Mouse (Mus musculus) gastrocnemius, postnatal 4 days (tissue): ENCODE measurements at regions not wholly inside any gene's neighbourhood (a gene's known extent, or its start where the extent isn't known, plus 50 kb on each side); places are given as distances from the start of the nearest gene placed in this dataset.
A peak's percentile ranks its signal among the peaks of the same experiment; 100 is the strongest.

Experiments
- DNase-seq, 2 experiments: peaks; one replicate each; pipeline ENCODE4 v3.0.0; 2021 to 2022; ENCODE audit warnings: low spot score in 2 of 2, mixed read lengths in 2 of 2

GRCm38 (mm10) chr5:53329591-53329990, 62.7 kb downstream of the Smim20 start:
- DNase-seq, result no peak

DNA sequence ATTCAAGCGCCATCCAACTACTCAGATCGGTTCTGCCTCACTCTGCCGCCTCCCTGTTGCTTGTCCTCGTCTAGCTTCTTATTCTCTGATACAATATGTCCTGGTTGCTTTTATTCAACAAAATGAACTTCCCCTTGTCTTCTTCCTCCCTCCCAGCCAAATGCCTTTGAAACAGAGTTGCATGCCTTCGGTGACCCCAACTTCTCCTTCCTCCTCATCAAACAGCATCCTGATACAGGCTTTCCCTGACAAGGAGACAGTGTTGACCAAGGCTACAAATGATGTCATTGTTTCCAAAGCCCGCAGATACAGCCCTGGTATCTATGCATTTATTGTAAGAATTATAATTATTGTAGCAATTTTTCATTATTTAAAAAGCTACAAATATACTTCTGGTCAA, 69.8 kb downstream of the Smim20 start:
- DNase-seq, result no peak

GRCm38 (mm10) chr5:53337816-53338215, 70.9 kb downstream of the Smim20 start:
- DNase-seq, result no peak

GRCm38 (mm10) chr5:53345164-53345563, 78.3 kb downstream of the Smim20 start:
- DNase-seq, result no peak

GRCm38 (mm10) chr5:53346028-53346427, 79.1 kb downstream of the Smim20 start:
- DNase-seq, result peak in 1 of 2 experiments; percentile 20

DNA sequence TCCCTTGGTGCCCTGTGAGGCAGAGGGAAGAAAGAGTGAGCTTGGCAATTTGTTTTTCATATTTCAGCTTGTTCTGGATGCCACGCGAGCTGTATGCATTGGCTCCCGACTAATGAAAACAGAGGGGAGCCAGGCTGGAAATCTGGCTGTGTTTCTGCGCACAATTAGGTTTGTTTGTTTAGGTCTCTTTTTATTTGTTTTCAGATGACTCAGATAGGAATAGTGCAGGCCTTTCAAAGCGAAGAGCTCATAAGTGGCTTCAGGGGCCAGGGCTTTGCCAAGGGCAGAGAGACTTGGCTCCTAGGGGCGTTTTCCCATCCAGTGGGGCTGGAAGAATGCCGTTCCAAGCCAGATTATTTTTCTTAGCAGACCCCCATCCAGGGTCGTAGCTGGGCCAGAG, 79.9 kb downstream of the Smim20 start:
- DNase-seq, result peak in 1 of 2 experiments; percentile 25

GRCm38 (mm10) chr5:53352852-53353251, 86.0 kb downstream of the Smim20 start:
- DNase-seq, result no peak

DNA sequence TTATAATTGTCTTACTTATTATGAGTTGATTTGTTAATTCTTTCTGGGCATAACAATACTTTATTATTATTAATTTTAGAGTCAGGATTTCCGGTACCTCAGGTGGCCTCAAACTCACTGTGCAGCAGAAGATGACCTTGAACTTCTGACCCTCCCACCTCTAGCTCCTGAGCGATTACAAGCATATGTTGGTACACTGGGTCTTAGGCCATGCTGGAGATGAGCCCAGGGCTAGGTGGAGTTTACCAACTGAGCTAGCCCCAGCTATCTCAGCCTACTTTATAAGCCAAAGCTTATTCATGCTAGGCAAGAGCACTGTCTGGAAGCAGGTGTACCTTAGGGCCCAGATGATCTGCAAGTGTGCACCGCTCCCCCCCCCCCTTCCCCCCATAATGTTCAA, 87.4 kb downstream of the Smim20 start:
- no peak for DNase-seq

DNA sequence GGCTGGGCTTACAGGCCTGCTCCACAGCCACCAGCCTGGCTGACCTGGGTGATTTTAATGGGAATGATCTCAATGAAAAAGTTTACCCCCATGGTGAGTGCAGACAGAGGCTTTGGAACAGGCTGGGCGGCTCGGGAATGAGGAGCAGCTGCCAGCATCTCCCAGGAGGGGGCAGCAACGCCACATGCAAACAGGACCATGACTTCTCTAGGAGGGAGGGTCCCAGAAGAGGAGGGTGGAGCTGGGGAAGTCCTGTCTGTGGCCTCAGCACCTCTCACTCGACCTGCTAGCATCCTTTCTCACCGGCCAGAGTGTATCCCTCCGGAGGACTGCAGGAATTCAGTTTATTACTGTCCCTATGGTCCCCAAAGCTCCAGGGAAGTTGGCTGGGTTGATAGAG, 88.2 kb downstream of the Smim20 start:
- DNase-seq, result peak; percentile 73 to 82

GRCm38 (mm10) chr5:53357086-53357608, 90.3 kb downstream of the Smim20 start:
- no peak for DNase-seq

DNA sequence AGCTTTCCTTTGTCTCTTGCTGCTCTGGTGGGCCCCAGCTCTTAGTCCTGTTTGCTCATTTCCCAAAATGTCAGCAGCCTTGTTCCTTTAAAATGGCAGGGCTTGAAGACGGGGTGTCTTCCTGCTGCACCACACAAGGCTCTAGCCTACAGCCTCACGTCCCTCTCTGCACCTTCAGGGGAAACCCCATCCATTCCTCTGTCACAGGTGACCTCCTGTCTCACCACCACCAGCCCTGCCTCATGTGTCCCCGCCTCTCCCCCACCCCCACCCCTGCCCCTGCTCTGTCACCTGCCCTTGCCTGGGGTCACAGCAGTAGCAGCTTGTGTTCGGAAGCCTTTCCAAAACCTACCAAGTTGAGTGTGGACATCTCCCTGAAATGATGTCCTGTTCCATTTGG, 91.3 kb downstream of the Smim20 start:
- DNase-seq, result no peak

DNA sequence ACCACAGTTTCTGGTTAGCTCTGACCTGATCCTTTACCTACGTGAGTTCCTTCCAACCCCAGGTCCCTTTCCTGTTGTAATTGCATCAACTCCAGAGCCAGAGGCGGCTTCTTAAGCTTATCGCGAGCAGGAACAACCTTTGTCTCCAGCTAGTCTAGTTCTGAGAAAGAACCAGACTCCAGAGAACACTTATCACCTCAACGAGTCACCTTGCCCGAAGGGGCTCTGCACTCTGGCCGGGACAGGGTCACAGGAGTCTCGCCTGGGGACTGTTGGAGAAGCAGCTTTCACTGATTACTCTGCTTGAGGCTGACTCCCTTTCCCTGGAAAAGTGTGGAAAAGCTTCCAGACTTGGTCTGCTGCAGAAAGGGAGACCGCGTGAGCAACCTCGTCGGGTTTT, 93.0 kb downstream of the Smim20 start:
- peak in 1 of 2 experiments; percentile 21 for DNase-seq

DNA sequence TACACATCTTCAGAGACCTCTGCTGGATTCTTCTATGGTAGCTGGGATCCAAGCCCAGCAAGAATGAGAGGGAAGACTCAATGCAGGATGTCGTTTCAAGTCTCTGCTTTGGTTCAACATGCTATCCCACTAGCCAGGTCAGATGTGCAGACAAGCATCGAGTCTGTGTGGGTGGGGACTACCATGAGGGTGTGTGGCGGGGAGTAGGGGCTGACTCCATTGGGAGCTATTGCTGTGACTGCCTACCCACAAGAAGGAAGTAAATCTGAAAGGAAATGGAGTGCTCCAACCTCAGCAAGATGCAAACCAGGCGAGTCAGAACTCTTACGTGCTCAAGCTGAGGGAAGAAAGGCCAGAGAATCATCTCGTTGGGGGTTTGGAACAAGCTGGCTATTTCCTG, 94.4 kb downstream of the Smim20 start:
- no peak for DNase-seq

- DNase-seq, result no peak
These were observed 97.0 kb downstream of the Smim20 start for GRCm38 (mm10) chr5:53363898-53364297.

GRCm38 (mm10) chr5:53366882-53367561, 98.9 kb upstream of the Rbpj start:
- no peak for DNase-seq

- no peak for DNase-seq
These were observed 95.7 kb upstream of the Rbpj start for GRCm38 (mm10) chr5:53370272-53370671.

DNA sequence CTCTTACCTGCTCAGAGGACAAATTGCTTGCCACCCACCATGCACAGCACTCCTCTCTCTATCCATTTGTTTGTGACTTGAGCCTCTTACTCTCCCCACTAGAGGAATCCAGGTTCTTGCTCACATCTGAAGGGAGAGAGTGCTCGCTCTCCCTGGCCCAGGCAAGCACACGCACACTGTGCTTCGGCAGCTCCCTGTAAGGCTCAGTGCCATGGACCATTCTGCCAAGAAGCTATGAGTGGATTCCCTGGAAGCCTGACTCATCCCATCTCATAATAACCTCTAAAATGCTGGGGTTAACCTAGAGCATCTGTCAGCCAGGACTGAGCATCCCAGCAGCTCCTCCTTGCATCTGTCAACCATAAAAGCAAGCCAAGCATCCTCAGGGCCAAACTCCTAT, 94.3 kb upstream of the Rbpj start:
- peak; percentile 46 to 76 for DNase-seq

- DNase-seq, result no peak
These were observed 92.6 kb upstream of the Rbpj start for GRCm38 (mm10) chr5:53373315-53373714.

DNA sequence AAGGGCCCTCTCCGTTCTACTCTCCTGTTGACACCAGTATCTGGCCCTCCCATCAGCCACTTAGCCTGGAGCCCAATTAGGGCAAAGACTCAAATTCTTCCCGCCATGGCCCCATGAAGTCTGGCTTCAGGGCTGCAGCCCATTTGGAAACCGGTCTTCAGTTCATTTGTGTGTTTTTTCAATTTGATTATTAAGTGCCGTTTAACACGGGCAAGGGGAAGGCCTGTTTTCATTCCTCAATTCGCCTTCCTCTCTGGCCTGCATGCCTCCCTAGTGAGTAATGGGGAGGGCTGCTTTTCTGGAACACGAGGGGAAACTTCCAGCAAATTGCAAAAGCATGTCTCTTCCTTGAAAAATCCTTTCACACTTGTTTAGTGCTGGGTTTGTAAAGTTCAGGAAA, 89.1 kb upstream of the Rbpj start:
- peak in 1 of 2 experiments; percentile 29 for DNase-seq

DNA sequence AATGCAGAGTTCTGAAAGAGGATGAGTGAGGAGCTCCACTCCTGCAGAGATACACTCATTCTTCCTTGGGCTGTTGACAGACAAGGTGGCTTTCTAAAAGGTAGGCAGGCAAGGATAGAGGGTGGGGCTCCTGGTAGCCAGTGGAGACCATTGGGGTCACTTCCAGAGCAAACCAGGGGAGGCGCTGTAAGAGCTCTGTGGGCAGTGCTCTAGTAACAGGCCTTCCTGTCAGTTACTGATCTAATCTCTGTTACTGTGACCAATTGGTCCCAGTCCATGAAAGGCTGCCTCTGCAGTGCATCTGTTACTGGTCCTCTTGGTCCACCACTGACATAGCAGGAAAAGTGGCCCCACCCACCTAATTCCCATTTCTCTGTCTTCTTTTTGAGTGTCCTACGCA, 88.3 kb upstream of the Rbpj start:
- peak in 1 of 2 experiments; percentile 24 for DNase-seq

- no peak for DNase-seq
These were observed 87.8 kb upstream of the Rbpj start for GRCm38 (mm10) chr5:53378106-53378505.

DNA sequence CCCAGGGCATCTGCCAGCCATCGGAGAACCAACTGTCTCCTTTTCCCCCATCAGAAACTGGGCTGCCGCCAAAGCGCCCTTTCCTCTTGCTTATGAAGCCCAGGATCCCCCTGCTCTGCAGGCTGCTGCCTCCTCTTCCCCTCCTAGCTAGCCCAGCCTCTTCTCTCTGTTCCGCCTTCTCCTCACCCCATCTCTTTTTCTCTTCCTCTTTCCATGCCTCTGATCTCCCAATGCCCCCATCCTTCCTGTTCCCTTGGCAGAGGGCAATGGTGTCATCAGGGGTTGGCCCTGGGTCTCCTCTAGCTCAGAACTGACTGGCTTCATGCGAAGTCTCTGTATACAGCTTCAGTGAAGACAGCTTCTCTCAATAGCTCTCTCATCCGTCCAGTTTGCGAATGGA, 87.4 kb upstream of the Rbpj start:
- DNase-seq, result no peak

DNA sequence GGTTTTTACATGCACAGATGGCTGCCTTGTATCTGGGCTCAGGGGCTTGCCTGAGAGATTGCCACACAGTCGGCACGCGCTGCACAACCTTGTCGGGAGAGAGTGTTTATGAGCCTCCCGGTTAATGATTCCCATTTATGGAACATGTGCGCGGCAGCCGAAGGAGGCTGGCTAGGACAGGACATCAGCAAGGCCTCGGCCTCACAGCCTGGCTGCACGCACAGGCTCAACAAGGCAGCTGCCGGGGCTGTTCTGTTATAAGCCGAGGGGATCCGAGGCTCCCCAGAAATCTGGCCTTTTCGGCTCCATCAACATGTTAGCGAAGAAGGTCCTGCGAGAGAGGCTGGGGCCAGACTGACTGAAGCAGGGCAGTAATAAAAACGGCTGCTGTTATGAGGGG, 86.3 kb upstream of the Rbpj start:
- peak in 1 of 2 experiments; percentile 41 for DNase-seq
